In genomic region chr11:3725331-3726054, GRCm38 (mm10) we compare ENCODE assay signal across 22 mouse cellular contexts.
A peak's percentile ranks its signal among the peaks of the same experiment; 100 is the strongest.
DNase-seq lines count a peak whose midpoint lies in the region; ATAC-seq lines count a peak whose summit lies in the region.
"Had no signal": no experiment of that assay in that cellular context is flagged by ENCODE, and none has a peak within 500 bp of the region (broad histone marks: within the 10 kb centered on the region; RNA-seq: fewer than 3 reads in every experiment).

No protein-coding gene starts in this region.

- H3K4me2 ChIP-seq in forebrain, embryonic 12.5 days, result no peak overlapping the region
- H3K4me2 ChIP-seq in forebrain, embryonic 11.5 days (ENCODE audit: low read depth, low read length, severe bottlenecking), result no peak overlapping the region
- no peak overlapping the region for H3K4me2 ChIP-seq in midbrain, embryonic 13.5 days (replicated peaks)
- H3K4me2 ChIP-seq: embryonic facial prominence, embryonic 13.5 days; heart, embryonic 12.5 days; limb, embryonic 12.5 days; midbrain, embryonic 12.5 days; neural tube, embryonic 12.5 days had no signal

- no peaks in the 10 kb centered on the region for H3K36me3 ChIP-seq in forebrain, embryonic 12.5 days (replicated peaks)
- no peaks in the 10 kb centered on the region for H3K36me3 ChIP-seq in forebrain, embryonic 11.5 days (ENCODE audit: control insufficient read depth, insufficient read depth, low read length)
- H3K36me3 ChIP-seq in midbrain, embryonic 13.5 days, result no peaks in the 10 kb centered on the region
- H3K36me3 ChIP-seq: embryonic facial prominence, embryonic 13.5 days; heart, embryonic 12.5 days; limb, embryonic 12.5 days; midbrain, embryonic 12.5 days; neural tube, embryonic 12.5 days had no signal

- H3K9me3 ChIP-seq in forebrain, embryonic 12.5 days, result no peaks in the 10 kb centered on the region
- no peaks in the 10 kb centered on the region for H3K9me3 ChIP-seq in forebrain, embryonic 11.5 days (ENCODE audit: control insufficient read depth, low read length)
- no peaks in the 10 kb centered on the region for H3K9me3 ChIP-seq in midbrain, embryonic 13.5 days
- H3K9me3 ChIP-seq: embryonic facial prominence, embryonic 13.5 days; heart, embryonic 12.5 days; limb, embryonic 12.5 days; midbrain, embryonic 12.5 days; neural tube, embryonic 12.5 days had no signal

- no peaks in the 10 kb centered on the region for H3K27me3 ChIP-seq in forebrain, embryonic 12.5 days
- H3K27me3 ChIP-seq in forebrain, embryonic 11.5 days (ENCODE audit: control insufficient read depth, insufficient read depth, low read length), result no peaks in the 10 kb centered on the region
- H3K27me3 ChIP-seq in midbrain, embryonic 13.5 days, result no peaks in the 10 kb centered on the region
- H3K27me3 ChIP-seq: embryonic facial prominence, embryonic 13.5 days; limb, embryonic 12.5 days; midbrain, embryonic 12.5 days; neural tube, embryonic 12.5 days had no signal

- WGBS in forebrain, embryonic 12.5 days, result 50% methylated on average over 10 of the region's 10 CpGs
- 65% methylated on average over 10 of the region's 10 CpGs for WGBS in forebrain, embryonic 11.5 days
- WGBS in midbrain, embryonic 13.5 days, result 53% methylated on average over 10 of the region's 10 CpGs

- no peak for ATAC-seq in forebrain, embryonic 12.5 days (ENCODE audit: low FRiP score)
- no peak for ATAC-seq in forebrain, embryonic 11.5 days (replicated peaks; ENCODE audit: low FRiP score)
- ATAC-seq in midbrain, embryonic 13.5 days, result peak; percentile 47
- no peak for ATAC-seq in erythroblast, adult 5-6 weeks (replicated peaks; ENCODE audit: low FRiP score, poor library complexity, severe bottlenecking)
- ATAC-seq: activated CD4-positive, CD25-positive, alpha-beta regulatory T cell, adult 4 months had no signal

- no peak overlapping the region for H3K4me3 ChIP-seq in forebrain, embryonic 12.5 days (replicated peaks)
- no peak overlapping the region for H3K4me3 ChIP-seq in forebrain, embryonic 11.5 days (ENCODE audit: low read depth, low read length)
- H3K4me3 ChIP-seq in midbrain, embryonic 13.5 days (replicated peaks), result no peak overlapping the region
- H3K4me3 ChIP-seq: embryonic facial prominence, embryonic 13.5 days; heart, embryonic 12.5 days; limb, embryonic 12.5 days; midbrain, embryonic 12.5 days; neural tube, embryonic 12.5 days had no signal

- no peak for DNase-seq in forebrain, embryonic 11.5 days (ENCODE audit: low spot score)
- DNase-seq in retina, postnatal 1 day, result peak; percentile 35
- DNase-seq in retina, embryonic 14.5 days (ENCODE audit: low spot score), result no peak
- no peak for DNase-seq in spleen, adult 12 weeks (ENCODE audit: low spot score)
- no peak for DNase-seq in embryo, embryonic 10 days (ENCODE audit: low spot score)
- DNase-seq: adrenal gland, postnatal 25 days; gastrocnemius, postnatal 36 days; kidney, adult 2 months; kidney, postnatal 4 days; lung, postnatal 36 days; right cerebral cortex, adult 18-20 months; thymus, postnatal 25 days had no signal

- peaks cover 17% of the 10 kb centered on the region; the same call in 1 of the 2 replicates for H3K4me1 ChIP-seq in forebrain, embryonic 12.5 days
- H3K4me1 ChIP-seq in forebrain, embryonic 11.5 days (replicated peaks; ENCODE audit: control insufficient read depth, insufficient read depth, low read length), result no peaks in the 10 kb centered on the region
- H3K4me1 ChIP-seq in midbrain, embryonic 13.5 days (replicated peaks), result peaks cover 35% of the 10 kb centered on the region
- H3K4me1 ChIP-seq: embryonic facial prominence, embryonic 13.5 days; neural tube, embryonic 12.5 days had no signal

- no peak overlapping the region for H3K9ac ChIP-seq in forebrain, embryonic 12.5 days
- H3K9ac ChIP-seq in forebrain, embryonic 11.5 days (ENCODE audit: low read length), result no peak overlapping the region
- H3K9ac ChIP-seq in midbrain, embryonic 13.5 days (replicated peaks), result no peak overlapping the region
- H3K9ac ChIP-seq: embryonic facial prominence, embryonic 13.5 days; heart, embryonic 12.5 days; limb, embryonic 12.5 days; midbrain, embryonic 12.5 days; neural tube, embryonic 12.5 days had no signal

- H3K27ac ChIP-seq in forebrain, embryonic 12.5 days, result 0 out of 2 replicates have a peak overlapping the region, but pooled peaks have one; percentile 26
- H3K27ac ChIP-seq in forebrain, embryonic 11.5 days (ENCODE audit: low read depth, low read length), result no peak overlapping the region
- peak overlapping the region; percentile 60 for H3K27ac ChIP-seq in midbrain, embryonic 13.5 days
- H3K27ac ChIP-seq: embryonic facial prominence, embryonic 13.5 days; limb, embryonic 12.5 days; midbrain, embryonic 12.5 days; neural tube, embryonic 12.5 days; stomach, postnatal 0 days had no signal
